Mouse (Mus musculus) lung, adult 2 months (tissue): ENCODE data around the gene Dbndd1.

Experiments used
- CTCF ChIP-seq: fragments of 200-500 bp; IDR thresholded peaks from 2 replicates; pipeline ENCODE4 v1.5.1; 2011; ENCODE audit warnings: mild to moderate bottlenecking, low read length, control low read depth; ENCODE audit not compliant: insufficient read depth
- POLR2A ChIP-seq: fragments of 200-500 bp; IDR thresholded peaks from 2 replicates; pipeline ENCODE4 v1.6.1; 2011; ENCODE audit warnings: low read depth, mild to moderate bottlenecking, control low read depth, low read length, borderline replicate concordance; ENCODE audit errors: extremely low read depth

GRCm38 (mm10) chr8:123482627-123483026 lies 32.6 kb downstream of the Dbndd1 start:
- TF ChIP-seq CTCF (peak; percentile 48), POLR2A (no peak)
